Mouse (Mus musculus) olfactory bulb, adult 2 months (tissue): ENCODE data around the gene Ano1.

Source experiments
- CTCF ChIP-seq: fragments of 200-500 bp; IDR thresholded peaks from 2 replicates; pipeline ENCODE4 v1.5.1; 2012; ENCODE audit warnings: low read depth, mild to moderate bottlenecking, low read length, moderate library complexity; ENCODE audit not compliant: insufficient read depth
- POLR2A ChIP-seq: fragments of 200-500 bp; IDR thresholded peaks from 2 replicates; pipeline ENCODE4 v1.6.1; 2012; ENCODE audit warnings: mild to moderate bottlenecking, low read depth, low read length, moderate library complexity; ENCODE audit not compliant: insufficient read depth

DNA sequence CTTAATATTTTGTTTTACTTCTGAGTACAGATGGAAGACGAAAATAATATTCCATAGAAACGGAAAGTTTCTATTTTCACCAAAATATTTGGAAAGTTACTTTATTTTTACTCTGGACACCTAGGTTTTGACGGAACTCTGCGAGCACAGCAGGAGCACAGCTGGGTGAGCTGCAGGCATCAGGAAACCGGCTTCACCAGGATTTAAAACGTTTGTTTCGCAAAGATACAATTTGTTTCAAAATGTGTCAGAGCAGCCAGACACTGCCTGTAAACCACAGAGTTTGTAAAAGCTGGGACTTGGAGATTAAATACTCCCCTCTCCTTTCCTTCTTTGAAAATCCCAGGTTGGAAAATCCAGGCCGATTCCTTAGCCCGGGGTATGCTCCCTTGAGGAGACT, 53.9 kb downstream of the Ano1 start:
- TF ChIP-seq CTCF (no peak), POLR2A (no peak)
